Mouse (Mus musculus): ENCODE data around the gene Sost. TPM values are rescaled to one million over a fixed set of nuclear protein-coding genes. Genes with fewer than 3 reads are reported as not detected.

The Sost gene
- total and polyA plus RNA-seq, 2 experiments from 2014 or later, result 0.14 TPM; not detected in 1

DNA sequence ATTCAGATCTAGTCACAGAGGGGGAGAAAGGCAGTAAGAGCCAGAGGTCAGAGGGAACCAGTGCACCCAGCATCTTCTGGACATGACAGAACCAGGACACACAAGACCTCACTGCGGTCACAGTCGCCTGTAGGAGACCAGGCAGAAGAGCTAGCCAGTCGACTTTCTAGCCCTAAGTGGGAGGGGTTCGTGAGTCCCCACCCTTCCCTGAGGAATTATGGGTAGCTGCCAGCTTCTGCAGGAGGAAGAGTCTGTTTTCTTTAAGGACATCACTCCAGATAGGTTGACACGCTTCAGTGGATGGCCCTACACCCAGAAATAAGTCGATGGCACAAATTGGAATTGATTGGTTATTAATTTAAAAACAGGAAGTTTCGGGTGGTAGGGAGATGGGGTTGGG, 30.4 kb downstream of the Sost start:
- peaks cover 7% of the 10 kb centered on the region; the same call in 1 of the 2 replicates for H3K4me1 ChIP-seq (ENCODE audit: insufficient read depth, low read length)
- TF ChIP-seq CTCF (IDR thresholded peaks at IDR 0.05; ENCODE audit: low read depth), result no peak
- DNase-seq (ENCODE audit: low spot score), result peak; percentile 20
- H3K4me3 ChIP-seq (ENCODE audit: low read length), result no peak overlapping the region
- no peaks in the 10 kb centered on the region for H3K27me3 ChIP-seq (ENCODE audit: insufficient read depth, low read length)
- H3K36me3 ChIP-seq (ENCODE audit: insufficient read depth, low read length), result no peaks in the 10 kb centered on the region
- 41% methylated on average over 7 of the region's 7 CpGs for WGBS
- H3K9ac ChIP-seq (replicated peaks; ENCODE audit: low read length), result no peak overlapping the region
- ATAC-seq, result no peak
- H3K27ac ChIP-seq, result no peak overlapping the region
- peak overlapping the region; percentile 86 for H3K4me2 ChIP-seq (ENCODE audit: low read depth, low read length)
- H3K9me3 ChIP-seq (ENCODE audit: low read length), result no peaks in the 10 kb centered on the region

DNA sequence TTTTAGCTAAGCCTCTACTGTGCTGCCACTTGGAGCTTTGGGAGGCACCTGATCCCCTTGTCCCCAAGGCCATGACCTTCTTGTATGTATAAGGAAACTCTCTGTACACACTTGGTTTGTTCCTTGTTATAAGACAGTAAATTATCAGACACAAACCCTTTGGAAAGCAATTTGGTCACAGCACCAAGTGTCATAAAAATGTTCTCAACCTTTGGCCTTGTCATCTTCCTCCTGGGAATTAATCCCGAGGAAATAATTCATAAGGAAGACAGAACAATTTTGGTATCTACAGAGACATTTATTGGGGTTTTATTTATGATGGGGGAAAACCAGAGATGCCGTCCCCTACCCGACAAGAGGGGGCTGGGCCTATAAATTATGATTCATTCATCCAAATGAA, 31.1 kb downstream of the Sost start:
- Histone ChIP-seq H3K36me3 (ENCODE audit: insufficient read depth, low read length) (no peaks in the 10 kb centered on the region), H3K4me1 (ENCODE audit: insufficient read depth, low read length) (peaks cover 7% of the 10 kb centered on the region; the same call in 1 of the 2 replicates), H3K9me3 (ENCODE audit: low read length) (no peaks in the 10 kb centered on the region), H3K4me3 (ENCODE audit: low read length) (no peak overlapping the region), H3K9ac (replicated peaks; ENCODE audit: low read length) (no peak overlapping the region), H3K27me3 (ENCODE audit: insufficient read depth, low read length) (no peaks in the 10 kb centered on the region), H3K4me2 (ENCODE audit: low read depth, low read length) (no peak overlapping the region), H3K27ac (no peak overlapping the region)
- WGBS, result 91% methylated on average over 3 of the region's 3 CpGs
- DNase-seq (ENCODE audit: low spot score) (no peak), ATAC-seq (no peak)
- TF ChIP-seq CTCF (IDR thresholded peaks at IDR 0.05; ENCODE audit: low read depth), result no peak

DNA sequence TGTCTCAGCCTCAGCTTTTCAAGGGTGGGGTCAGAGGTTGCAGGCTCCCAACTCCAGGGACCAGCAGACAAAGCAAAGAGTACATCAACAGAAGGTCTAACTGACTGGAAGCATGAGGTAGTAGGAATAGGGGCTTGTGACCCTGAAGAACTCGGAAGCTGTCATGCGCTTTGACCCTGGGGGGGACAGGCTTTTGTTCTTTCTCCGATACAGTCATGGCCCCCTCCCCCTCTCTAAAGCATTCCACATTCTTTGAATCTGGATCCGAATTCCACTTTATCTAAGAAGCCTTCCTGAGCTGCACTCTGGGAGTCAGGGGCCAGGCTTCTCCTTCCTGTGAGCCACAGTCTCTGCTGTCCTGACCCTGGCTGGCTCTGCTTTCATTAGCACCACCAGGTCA, 34.8 kb downstream of the Sost start:
- peaks cover under 1% of the 10 kb centered on the region; the same call in 1 of the 2 replicates for H3K4me1 ChIP-seq (ENCODE audit: insufficient read depth, low read length)
- TF ChIP-seq CTCF (IDR thresholded peaks at IDR 0.05; ENCODE audit: low read depth), result no peak
- H3K27me3 ChIP-seq (ENCODE audit: insufficient read depth, low read length), result no peaks in the 10 kb centered on the region
- DNase-seq (ENCODE audit: low spot score) (no peak), ATAC-seq (no peak)
- H3K4me3 ChIP-seq (ENCODE audit: low read length), result no peak overlapping the region
- H3K9me3 ChIP-seq (ENCODE audit: low read length), result no peaks in the 10 kb centered on the region
- H3K4me2 ChIP-seq (ENCODE audit: low read depth, low read length), result no peak overlapping the region
- H3K27ac ChIP-seq, result no peak overlapping the region
- no peak overlapping the region for H3K9ac ChIP-seq (replicated peaks; ENCODE audit: low read length)
- 44% methylated on average over 4 of the region's 4 CpGs for WGBS
- no peaks in the 10 kb centered on the region for H3K36me3 ChIP-seq (ENCODE audit: insufficient read depth, low read length)

DNA sequence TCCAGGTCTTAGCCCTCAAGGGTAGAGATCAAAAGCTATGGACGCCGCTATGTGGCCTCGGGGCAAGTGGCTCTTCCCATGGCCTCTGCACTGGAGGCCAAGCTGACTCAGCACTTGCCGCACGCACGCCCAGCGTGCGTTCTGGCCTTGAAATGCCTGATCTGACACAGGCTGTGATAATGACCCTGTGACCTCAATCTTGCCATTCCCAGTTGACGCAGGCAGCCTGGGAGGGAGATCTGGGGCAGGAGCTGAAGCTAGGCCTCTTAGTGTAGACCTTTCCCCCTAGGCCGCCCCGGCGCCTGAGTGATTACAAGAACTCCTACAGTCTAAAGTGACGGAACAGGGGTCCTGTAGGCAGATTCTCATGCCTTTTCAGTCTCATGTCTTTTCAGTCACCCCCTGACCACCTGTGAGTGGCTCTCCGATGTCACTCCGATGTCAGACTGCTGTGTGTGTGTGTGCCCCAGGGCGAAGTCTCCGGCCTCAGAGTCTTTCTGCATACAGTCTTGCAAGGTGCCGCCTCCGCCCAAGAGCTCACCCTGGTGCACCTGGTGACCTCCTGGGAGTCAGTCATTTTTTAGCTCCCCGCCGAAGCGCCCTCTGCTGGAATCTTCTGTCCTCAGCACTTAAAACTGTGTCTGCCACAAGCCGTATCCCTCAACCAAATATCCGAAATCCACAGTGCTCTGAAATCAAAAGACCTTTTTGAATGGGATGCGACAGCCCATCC, 38.6 kb downstream of the Sost start:
- ATAC-seq, result no peak
- DNase-seq (ENCODE audit: low spot score), result peak; percentile 47
- no peaks in the 10 kb centered on the region for H3K27me3 ChIP-seq (ENCODE audit: insufficient read depth, low read length)
- H3K4me2 ChIP-seq (ENCODE audit: low read depth, low read length), result no peak overlapping the region
- TF ChIP-seq CTCF (IDR thresholded peaks at IDR 0.05; ENCODE audit: low read depth), result peak; percentile 61
- H3K9me3 ChIP-seq (ENCODE audit: low read length), result no peaks in the 10 kb centered on the region
- 38% methylated on average over 25 of the region's 25 CpGs for WGBS
- H3K4me1 ChIP-seq (ENCODE audit: insufficient read depth, low read length), result no peaks in the 10 kb centered on the region
- no peak overlapping the region for H3K27ac ChIP-seq
- H3K9ac ChIP-seq (replicated peaks; ENCODE audit: low read length), result no peak overlapping the region
- H3K36me3 ChIP-seq (ENCODE audit: insufficient read depth, low read length), result no peaks in the 10 kb centered on the region
- H3K4me3 ChIP-seq (ENCODE audit: low read length), result no peak overlapping the region

DNA sequence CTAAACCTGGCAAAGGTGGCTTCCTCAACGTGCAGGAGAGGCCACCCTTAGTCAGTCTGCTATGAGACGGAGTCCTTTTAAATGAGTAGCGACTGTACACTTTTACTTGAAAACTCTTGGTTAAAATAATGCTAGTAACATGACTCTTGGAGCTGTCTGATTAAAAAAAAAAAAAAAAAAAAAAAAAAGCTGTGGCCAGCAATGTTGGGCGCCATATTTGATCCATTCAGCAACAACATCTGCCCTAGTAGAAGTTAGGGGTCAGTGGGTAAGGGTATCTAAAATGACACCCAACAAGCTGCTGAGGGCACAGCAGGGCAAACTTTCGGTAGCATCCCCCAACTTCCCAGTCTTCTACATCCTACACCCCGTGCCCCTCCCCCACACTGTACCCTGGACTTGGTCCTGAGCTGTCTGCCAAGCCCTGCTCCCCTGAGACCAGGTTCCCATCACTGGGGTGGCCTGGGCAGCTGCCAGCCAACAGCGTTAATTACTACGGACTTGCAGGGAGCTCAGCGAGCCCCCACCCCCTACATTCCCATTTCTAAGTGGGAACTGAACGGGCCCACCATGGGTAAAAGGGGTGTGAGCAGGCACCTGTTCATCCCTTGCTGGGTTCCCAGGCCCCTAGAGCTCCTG, 39.7 kb downstream of the Sost start:
- Histone ChIP-seq H3K27me3 (ENCODE audit: insufficient read depth, low read length) (no peaks in the 10 kb centered on the region), H3K9ac (replicated peaks; ENCODE audit: low read length) (no peak overlapping the region), H3K36me3 (ENCODE audit: insufficient read depth, low read length) (no peaks in the 10 kb centered on the region), H3K9me3 (ENCODE audit: low read length) (no peaks in the 10 kb centered on the region), H3K4me1 (ENCODE audit: insufficient read depth, low read length) (no peaks in the 10 kb centered on the region), H3K4me2 (ENCODE audit: low read depth, low read length) (no peak overlapping the region), H3K4me3 (ENCODE audit: low read length) (no peak overlapping the region), H3K27ac (no peak overlapping the region)
- ATAC-seq (no peak), DNase-seq (ENCODE audit: low spot score) (no peak)
- WGBS, result 71% methylated on average over 10 of the region's 10 CpGs
- TF ChIP-seq CTCF (IDR thresholded peaks at IDR 0.05; ENCODE audit: low read depth), result no peak

DNA sequence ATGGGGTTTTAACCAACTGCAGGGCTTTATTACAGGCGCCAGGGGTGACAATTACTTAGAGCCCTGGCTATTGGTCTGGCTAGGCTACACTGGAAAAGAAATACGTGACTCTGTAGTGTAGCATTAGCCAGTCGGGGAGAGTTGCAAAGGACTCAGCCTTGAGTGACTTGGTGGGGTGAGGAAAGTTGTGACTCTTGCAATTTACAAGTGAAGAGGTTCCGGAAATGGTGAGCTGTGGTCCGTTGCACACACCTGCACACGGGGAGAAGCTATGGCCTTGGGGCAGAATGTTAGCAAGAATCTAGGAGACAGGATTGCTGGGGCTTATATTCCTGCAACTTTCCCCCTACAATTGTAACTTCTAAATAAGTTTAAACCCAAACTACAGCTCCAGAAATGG, 41.2 kb downstream of the Sost start:
- ATAC-seq, result no peak
- Histone ChIP-seq H3K4me2 (ENCODE audit: low read depth, low read length) (no peak overlapping the region), H3K9ac (replicated peaks; ENCODE audit: low read length) (no peak overlapping the region), H3K4me3 (ENCODE audit: low read length) (no peak overlapping the region), H3K27me3 (ENCODE audit: insufficient read depth, low read length) (no peaks in the 10 kb centered on the region), H3K36me3 (ENCODE audit: insufficient read depth, low read length) (no peaks in the 10 kb centered on the region), H3K27ac (no peak overlapping the region), H3K4me1 (ENCODE audit: insufficient read depth, low read length) (no peaks in the 10 kb centered on the region), H3K9me3 (ENCODE audit: low read length) (no peaks in the 10 kb centered on the region)
- TF ChIP-seq CTCF (IDR thresholded peaks at IDR 0.05; ENCODE audit: low read depth), result no peak
- WGBS, result 70% methylated on average over 6 of the region's 6 CpGs
- no peak for DNase-seq (ENCODE audit: low spot score)

DNA sequence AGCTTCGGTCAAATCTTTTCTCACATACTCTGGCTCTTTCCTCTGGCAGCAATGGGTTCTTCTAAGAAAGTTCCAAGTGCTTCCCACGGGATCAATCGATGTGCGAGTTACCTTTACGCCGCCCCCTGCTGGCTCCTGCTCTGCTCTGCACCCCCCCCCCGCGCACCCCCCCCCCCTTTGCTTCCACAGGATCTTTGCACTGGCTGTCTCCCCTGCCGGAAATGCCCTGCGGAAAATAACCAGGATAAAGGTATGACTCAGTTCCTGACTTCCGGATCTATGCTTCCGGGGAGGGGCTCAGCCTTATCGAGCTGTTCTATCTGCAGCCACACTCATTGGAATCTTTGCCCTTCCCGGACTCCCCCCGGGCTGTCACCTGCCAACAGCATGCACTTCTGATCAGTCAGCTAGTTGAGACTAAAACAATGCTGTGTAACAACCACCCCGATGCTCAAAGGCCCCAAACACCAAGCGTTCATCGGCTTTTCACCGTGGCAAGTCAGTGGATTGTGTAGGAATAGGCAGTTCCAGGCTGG, 42.3 kb downstream of the Sost start:
- no peaks in the 10 kb centered on the region for H3K9me3 ChIP-seq (ENCODE audit: low read length)
- DNase-seq (ENCODE audit: low spot score), result no peak
- H3K9ac ChIP-seq (replicated peaks; ENCODE audit: low read length), result no peak overlapping the region
- no peak overlapping the region for H3K4me2 ChIP-seq (ENCODE audit: low read depth, low read length)
- no peak overlapping the region for H3K27ac ChIP-seq
- TF ChIP-seq CTCF (IDR thresholded peaks at IDR 0.05; ENCODE audit: low read depth), result no peak
- no peak for ATAC-seq
- H3K4me1 ChIP-seq (ENCODE audit: insufficient read depth, low read length), result no peaks in the 10 kb centered on the region
- no peaks in the 10 kb centered on the region for H3K27me3 ChIP-seq (ENCODE audit: insufficient read depth, low read length)
- no peaks in the 10 kb centered on the region for H3K36me3 ChIP-seq (ENCODE audit: insufficient read depth, low read length)
- WGBS, result 86% methylated on average over 16 of the region's 19 CpGs
- no peak overlapping the region for H3K4me3 ChIP-seq (ENCODE audit: low read length)

Data from hindbrain, postnatal 0 days (tissue).